Mouse (Mus musculus): ENCODE results near the gene Rpl23. TPM values are rescaled to one million over a fixed set of nuclear protein-coding genes. Genes with fewer than 3 reads are reported as not detected.
"Not testable (repeated sequence)": the region's sequence is repeated elsewhere in the genome, so short reads cannot be mapped to it uniquely, and the experiment has no call there.

The Rpl23 gene
- polyA plus RNA-seq, 1 experiment from 2014 or later: 428 TPM

- Histone ChIP-seq H3K36me3 (ENCODE audit: insufficient read depth, low read length) (no peaks in the 10 kb centered on the region), H3K4me1 (ENCODE audit: insufficient read depth, low read length) (peaks cover 38% of the 10 kb centered on the region), H3K4me3 (ENCODE audit: low read length) (peak overlapping the region; percentile 18; the same call in 1 of the 2 replicates), H3K9me3 (ENCODE audit: low read length) (no peaks in the 10 kb centered on the region), H3K27me3 (ENCODE audit: insufficient read depth, low read length) (no peaks in the 10 kb centered on the region), H3K27ac (ENCODE audit: low read length) (peak overlapping the region; percentile 74), H3K4me2 (replicated peaks; ENCODE audit: low read depth, low read length) (peak overlapping the region; percentile 32), H3K9ac (replicated peaks; ENCODE audit: low read length) (0 out of 2 replicates have a peak overlapping the region, but pooled peaks have one; percentile 18)
- ATAC-seq (ENCODE audit: low FRiP score, low TSS enrichment): no peak
- 25% methylated on average over 7 of the region's 7 CpGs for WGBS
Measured at GRCm38 (mm10) chr11:97740190-97740589, 42.0 kb downstream of the Rpl23 start.

GRCm38 (mm10) chr11:97739155-97739554 lies 43.1 kb downstream of the Rpl23 start:
- Histone ChIP-seq H3K4me1 (ENCODE audit: insufficient read depth, low read length) (peaks cover 38% of the 10 kb centered on the region), H3K4me3 (ENCODE audit: low read length) (no peak overlapping the region), H3K9me3 (ENCODE audit: low read length) (no peaks in the 10 kb centered on the region), H3K9ac (replicated peaks; ENCODE audit: low read length) (no peak overlapping the region), H3K27me3 (ENCODE audit: insufficient read depth, low read length) (no peaks in the 10 kb centered on the region), H3K36me3 (ENCODE audit: insufficient read depth, low read length) (no peaks in the 10 kb centered on the region), H3K4me2 (replicated peaks; ENCODE audit: low read depth, low read length) (no peak overlapping the region), H3K27ac (ENCODE audit: low read length) (no peak overlapping the region)
- ATAC-seq (ENCODE audit: low FRiP score, low TSS enrichment): no peak
- 87% methylated on average over 3 of the region's 3 CpGs for WGBS

GRCm38 (mm10) chr11:97738703-97739102 lies 43.5 kb downstream of the Rpl23 start:
- Histone ChIP-seq H3K4me2 (replicated peaks; ENCODE audit: low read depth, low read length) (no peak overlapping the region), H3K4me3 (ENCODE audit: low read length) (no peak overlapping the region), H3K27me3 (ENCODE audit: insufficient read depth, low read length) (no peaks in the 10 kb centered on the region), H3K27ac (ENCODE audit: low read length) (no peak overlapping the region), H3K9me3 (ENCODE audit: low read length) (no peaks in the 10 kb centered on the region), H3K9ac (replicated peaks; ENCODE audit: low read length) (no peak overlapping the region), H3K4me1 (ENCODE audit: insufficient read depth, low read length) (peaks cover 35% of the 10 kb centered on the region), H3K36me3 (ENCODE audit: insufficient read depth, low read length) (no peaks in the 10 kb centered on the region)
- 64% methylated on average over 6 of the region's 6 CpGs for WGBS
- ATAC-seq (ENCODE audit: low FRiP score, low TSS enrichment): no peak

GRCm38 (mm10) chr11:97737600-97737999 lies 44.6 kb downstream of the Rpl23 start:
- Histone ChIP-seq H3K4me3 (ENCODE audit: low read length) (no peak overlapping the region), H3K4me1 (ENCODE audit: insufficient read depth, low read length) (peaks cover 24% of the 10 kb centered on the region), H3K27me3 (ENCODE audit: insufficient read depth, low read length) (no peaks in the 10 kb centered on the region), H3K9me3 (ENCODE audit: low read length) (no peaks in the 10 kb centered on the region), H3K27ac (ENCODE audit: low read length) (no peak overlapping the region), H3K4me2 (replicated peaks; ENCODE audit: low read depth, low read length) (no peak overlapping the region), H3K9ac (replicated peaks; ENCODE audit: low read length) (no peak overlapping the region), H3K36me3 (ENCODE audit: insufficient read depth, low read length) (no peaks in the 10 kb centered on the region)
- no peak for ATAC-seq (ENCODE audit: low FRiP score, low TSS enrichment)
- WGBS: 65% methylated on average over 4 of the region's 4 CpGs

GRCm38 (mm10) chr11:97736645-97737044 lies 45.6 kb downstream of the Rpl23 start:
- no peak for ATAC-seq (ENCODE audit: low FRiP score, low TSS enrichment)
- Histone ChIP-seq H3K9ac (replicated peaks; ENCODE audit: low read length) (no peak overlapping the region), H3K9me3 (ENCODE audit: low read length) (no peaks in the 10 kb centered on the region), H3K27ac (ENCODE audit: low read length) (no peak overlapping the region), H3K4me3 (ENCODE audit: low read length) (no peak overlapping the region), H3K27me3 (ENCODE audit: insufficient read depth, low read length) (no peaks in the 10 kb centered on the region), H3K4me1 (ENCODE audit: insufficient read depth, low read length) (peaks cover 18% of the 10 kb centered on the region), H3K36me3 (ENCODE audit: insufficient read depth, low read length) (peaks cover 7% of the 10 kb centered on the region), H3K4me2 (replicated peaks; ENCODE audit: low read depth, low read length) (no peak overlapping the region)
- 88% methylated on average over 5 of the region's 5 CpGs for WGBS

- not testable (repeated sequence) for H3K27ac ChIP-seq (ENCODE audit: low read length); H3K4me1 ChIP-seq (ENCODE audit: insufficient read depth, low read length); H3K9me3 ChIP-seq (ENCODE audit: low read length); H3K4me3 ChIP-seq (ENCODE audit: low read length); H3K27me3 ChIP-seq (ENCODE audit: insufficient read depth, low read length); H3K9ac ChIP-seq (replicated peaks; ENCODE audit: low read length); ATAC-seq (ENCODE audit: low FRiP score, low TSS enrichment); H3K4me2 ChIP-seq (replicated peaks; ENCODE audit: low read depth, low read length)
- H3K36me3 ChIP-seq (ENCODE audit: insufficient read depth, low read length): peaks cover 13% of the 10 kb centered on the region
- 84% methylated on average over 5 of the region's 5 CpGs for WGBS
Measured at GRCm38 (mm10) chr11:97734810-97735209, 47.4 kb downstream of the Rpl23 start.

- H3K27ac ChIP-seq (ENCODE audit: low read length): no peak overlapping the region
- peaks cover 4% of the 10 kb centered on the region for H3K4me1 ChIP-seq (ENCODE audit: insufficient read depth, low read length)
- WGBS: 12% methylated on average over 10 of the region's 10 CpGs
- H3K9me3 ChIP-seq (ENCODE audit: low read length): no peaks in the 10 kb centered on the region
- H3K4me2 ChIP-seq (replicated peaks; ENCODE audit: low read depth, low read length): no peak overlapping the region
- no peak for ATAC-seq (ENCODE audit: low FRiP score, low TSS enrichment)
- H3K36me3 ChIP-seq (ENCODE audit: insufficient read depth, low read length): peaks cover 18% of the 10 kb centered on the region
- H3K27me3 ChIP-seq (ENCODE audit: insufficient read depth, low read length): no peaks in the 10 kb centered on the region
- H3K9ac ChIP-seq (replicated peaks; ENCODE audit: low read length): no peak overlapping the region
- no peak overlapping the region for H3K4me3 ChIP-seq (ENCODE audit: low read length)
Measured at GRCm38 (mm10) chr11:97733689-97734088, 48.5 kb downstream of the Rpl23 start.

GRCm38 (mm10) chr11:97728730-97729129 lies 53.5 kb downstream of the Rpl23 start:
- WGBS: 79% methylated on average over 7 of the region's 7 CpGs
- no peaks in the 10 kb centered on the region for H3K9me3 ChIP-seq (ENCODE audit: low read length)
- H3K4me2 ChIP-seq (replicated peaks; ENCODE audit: low read depth, low read length): no peak overlapping the region
- no peak for ATAC-seq (ENCODE audit: low FRiP score, low TSS enrichment)
- H3K27ac ChIP-seq (ENCODE audit: low read length): no peak overlapping the region
- H3K36me3 ChIP-seq (ENCODE audit: insufficient read depth, low read length): peaks cover 52% of the 10 kb centered on the region
- no peak overlapping the region for H3K4me3 ChIP-seq (ENCODE audit: low read length)
- H3K4me1 ChIP-seq (ENCODE audit: insufficient read depth, low read length): no peaks in the 10 kb centered on the region; the same call in none of the 2 replicates
- H3K27me3 ChIP-seq (ENCODE audit: insufficient read depth, low read length): no peaks in the 10 kb centered on the region
- H3K9ac ChIP-seq (replicated peaks; ENCODE audit: low read length): no peak overlapping the region

- no peaks in the 10 kb centered on the region for H3K27me3 ChIP-seq (ENCODE audit: insufficient read depth, low read length)
- H3K4me2 ChIP-seq (replicated peaks; ENCODE audit: low read depth, low read length): no peak overlapping the region
- 64% methylated on average over 7 of the region's 7 CpGs for WGBS
- H3K27ac ChIP-seq (ENCODE audit: low read length): no peak overlapping the region
- no peak overlapping the region for H3K9ac ChIP-seq (replicated peaks; ENCODE audit: low read length)
- ATAC-seq (ENCODE audit: low FRiP score, low TSS enrichment): no peak
- H3K9me3 ChIP-seq (ENCODE audit: low read length): no peaks in the 10 kb centered on the region
- no peak overlapping the region for H3K4me3 ChIP-seq (ENCODE audit: low read length)
- H3K36me3 ChIP-seq (ENCODE audit: insufficient read depth, low read length): peaks cover 55% of the 10 kb centered on the region
- H3K4me1 ChIP-seq (ENCODE audit: insufficient read depth, low read length): no peaks in the 10 kb centered on the region
Measured at GRCm38 (mm10) chr11:97728311-97728710, 53.9 kb downstream of the Rpl23 start.

All from kidney, embryonic 16.5 days (tissue).